Mouse (Mus musculus) limb, embryonic 13.5 days (tissue): Measurements from ENCODE around the gene Gpr142. TPM values are rescaled to one million over a fixed set of nuclear protein-coding genes. Genes with fewer than 3 reads are reported as not detected.
A peak's percentile ranks its signal among the peaks of the same experiment; 100 is the strongest.

Source experiments
- ATAC-seq: fragments of 200-750 bp; cut with Nextera tagmentation; 2 replicates; pipeline ENCODE4 v1.8.0; 2017; ENCODE audit warnings: low read depth, moderate number of reproducible peaks, moderate TSS enrichment; ENCODE audit not compliant: low FRiP score
- H3K27ac ChIP-seq: fragments of 300-500 bp; sonication (generic); 2 replicates; pipeline ENCODE4 v1.5.1; 2015; ENCODE audit warnings: inconsistent platforms, mild to moderate bottlenecking, moderate library complexity
- H3K27me3 ChIP-seq: fragments of 300-500 bp; sonication (generic); 2 replicates; pipeline ENCODE4 v1.6.1; 2015; ENCODE audit warnings: mild to moderate bottlenecking, inconsistent platforms
- H3K36me3 ChIP-seq: fragments of 300-500 bp; sonication (generic); 2 replicates; pipeline ENCODE4 v1.6.1; 2015; ENCODE audit warnings: inconsistent platforms, mild to moderate bottlenecking, moderate library complexity
- H3K4me1 ChIP-seq: fragments of 300-500 bp; sonication (generic); 2 replicates; pipeline ENCODE4 v1.6.1; 2015; ENCODE audit warnings: inconsistent platforms
- H3K4me2 ChIP-seq: fragments of 300-500 bp; sonication (generic); replicated peaks from 2 replicates; pipeline ENCODE4 v1.6.1; 2015; ENCODE audit warnings: inconsistent platforms, mild to moderate bottlenecking, moderate library complexity
- H3K4me3 ChIP-seq: fragments of 300-500 bp; sonication (generic); 2 replicates; pipeline ENCODE4 v1.5.1; 2015; ENCODE audit warnings: moderate library complexity, mild to moderate bottlenecking, inconsistent platforms
- H3K9ac ChIP-seq: fragments of 300-500 bp; sonication (generic); 2 replicates; pipeline ENCODE4 v1.6.1; 2015; ENCODE audit warnings: mild to moderate bottlenecking, inconsistent platforms
- H3K9me3 ChIP-seq: fragments of 300-500 bp; sonication (generic); 2 replicates; pipeline ENCODE4 v1.6.1; 2016; ENCODE audit warnings: inconsistent platforms
- WGBS: fragments of 180-500 bp; shearing (Covaris S2); methylation state at CpG from one replicate; pipeline ENCODE4 v1.1.7; 2015; 5-methylcytosine and 5-hydroxymethylcytosine counted together
- polyA plus RNA-seq: library from polyadenylated mRNA; unstranded; fragments of >200 nt; fragmentation: Nextera tagmentation; extraction: Ambion mirVana; gene quantifications from 2 replicates; pipeline ENCODE4 v1.2.1, GENCODE M21; 2015

Gene Gpr142
- polyA plus RNA-seq, 1 experiment from 2014 or later: not detected

DNA sequence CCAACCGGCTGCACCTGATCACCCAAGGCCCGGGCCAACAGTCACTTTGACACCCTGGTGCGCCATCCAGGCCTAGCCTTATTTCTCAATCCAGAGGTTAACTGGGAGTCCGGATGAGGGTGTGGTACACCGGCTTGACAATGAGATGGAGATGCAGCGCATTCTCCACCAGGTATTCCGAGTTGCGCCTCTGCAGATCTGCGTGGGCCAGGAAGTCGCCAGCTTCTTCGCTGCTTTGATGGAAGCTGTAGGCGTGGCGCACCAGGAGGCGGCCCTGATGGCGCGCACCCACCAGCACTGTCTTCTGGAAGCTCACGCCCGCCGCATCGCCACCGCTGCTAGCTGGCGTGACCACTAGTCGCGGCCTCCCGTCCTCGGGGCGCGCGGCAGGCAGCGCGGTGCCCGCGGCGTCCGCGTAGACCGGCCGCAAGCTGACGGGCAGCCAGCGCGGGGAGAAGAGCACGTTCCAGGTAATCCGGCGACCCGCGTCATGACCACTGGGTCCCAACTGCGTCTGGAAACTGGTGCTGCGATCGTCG lies 7.3 kb upstream of the Gpr142 start:
- H3K27ac ChIP-seq: no peak overlapping the region
- 3% methylated on average over 50 of the region's 50 CpGs for WGBS
- peak overlapping the region; percentile 58 for H3K9ac ChIP-seq
- H3K9me3 ChIP-seq: no peaks in the 10 kb centered on the region
- H3K4me3 ChIP-seq: peak overlapping the region; percentile 51
- H3K27me3 ChIP-seq: peaks cover 89% of the 10 kb centered on the region
- H3K4me2 ChIP-seq: peak overlapping the region; percentile 93
- H3K36me3 ChIP-seq: no peaks in the 10 kb centered on the region
- peaks cover 31% of the 10 kb centered on the region for H3K4me1 ChIP-seq
- ATAC-seq: no peak

DNA sequence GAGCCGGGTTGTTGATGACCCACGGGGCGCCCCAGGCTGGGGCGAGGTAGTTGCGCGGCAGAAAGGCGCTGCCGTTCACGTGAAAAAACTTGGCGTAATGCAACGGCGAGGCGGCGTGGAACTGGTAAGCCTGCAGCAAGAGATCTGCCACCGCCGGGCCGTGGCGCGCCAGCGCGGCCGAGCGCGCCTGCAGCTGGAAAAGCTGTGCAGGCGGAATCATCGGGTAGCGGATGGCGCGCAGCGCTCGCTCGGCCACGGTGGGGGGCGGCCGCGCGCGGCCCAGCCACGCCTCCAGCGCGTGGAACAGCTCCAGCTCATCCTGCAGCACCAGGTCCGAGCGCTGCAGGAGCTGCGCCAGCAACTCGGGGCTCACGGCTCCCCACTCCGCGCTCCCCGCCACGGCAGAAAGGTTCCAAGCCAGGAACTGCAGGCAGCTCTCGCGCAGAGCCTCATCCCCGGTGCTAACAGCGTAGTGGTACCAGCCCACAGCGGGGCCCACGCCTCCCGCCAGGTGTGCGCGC lies 6.8 kb upstream of the Gpr142 start:
- H3K27ac ChIP-seq: no peak overlapping the region
- peaks cover 84% of the 10 kb centered on the region for H3K27me3 ChIP-seq
- H3K36me3 ChIP-seq: no peaks in the 10 kb centered on the region
- peak overlapping the region; percentile 93 for H3K4me2 ChIP-seq
- peak overlapping the region; percentile 58 for H3K9ac ChIP-seq
- ATAC-seq: no peak
- no peaks in the 10 kb centered on the region for H3K9me3 ChIP-seq
- under 1% methylated on average over 59 of the region's 59 CpGs for WGBS
- H3K4me3 ChIP-seq: peak overlapping the region; percentile 51
- peaks cover 31% of the 10 kb centered on the region for H3K4me1 ChIP-seq

DNA sequence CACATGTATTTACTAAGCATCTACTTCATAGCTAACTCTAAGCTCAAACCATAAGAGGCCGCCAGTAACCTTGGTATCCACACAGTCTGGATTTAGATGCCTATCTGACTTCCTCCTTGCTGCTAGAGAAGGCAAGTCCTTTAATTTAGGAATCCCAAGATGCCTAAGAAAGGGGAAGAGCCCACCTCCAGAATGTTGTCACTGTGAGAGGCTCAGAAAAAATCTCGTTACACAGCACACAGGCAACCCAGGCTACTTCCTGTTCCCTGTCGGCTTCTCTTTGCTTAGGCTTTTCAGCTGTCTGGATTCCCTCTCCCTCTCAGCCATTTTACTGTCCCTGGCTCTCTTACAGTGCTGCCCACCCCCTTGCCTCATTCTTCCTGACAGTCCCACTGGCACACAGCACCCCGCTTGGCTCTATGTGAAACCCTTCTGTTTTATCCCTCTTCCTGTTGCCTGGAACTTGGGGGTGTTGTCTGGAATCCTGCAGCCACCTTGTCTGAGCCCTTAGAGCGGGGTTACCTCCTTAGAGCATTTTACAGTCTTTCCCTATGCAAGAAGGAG lies 5.7 kb upstream of the Gpr142 start:
- no peak overlapping the region for H3K4me3 ChIP-seq
- H3K9me3 ChIP-seq: no peaks in the 10 kb centered on the region
- no peak overlapping the region for H3K4me2 ChIP-seq
- peaks cover 31% of the 10 kb centered on the region for H3K4me1 ChIP-seq
- H3K36me3 ChIP-seq: no peaks in the 10 kb centered on the region
- ATAC-seq: no peak
- H3K27ac ChIP-seq: no peak overlapping the region
- H3K9ac ChIP-seq: no peak overlapping the region
- WGBS: 43% methylated on average over 5 of the region's 5 CpGs
- H3K27me3 ChIP-seq: peaks cover 74% of the 10 kb centered on the region

DNA sequence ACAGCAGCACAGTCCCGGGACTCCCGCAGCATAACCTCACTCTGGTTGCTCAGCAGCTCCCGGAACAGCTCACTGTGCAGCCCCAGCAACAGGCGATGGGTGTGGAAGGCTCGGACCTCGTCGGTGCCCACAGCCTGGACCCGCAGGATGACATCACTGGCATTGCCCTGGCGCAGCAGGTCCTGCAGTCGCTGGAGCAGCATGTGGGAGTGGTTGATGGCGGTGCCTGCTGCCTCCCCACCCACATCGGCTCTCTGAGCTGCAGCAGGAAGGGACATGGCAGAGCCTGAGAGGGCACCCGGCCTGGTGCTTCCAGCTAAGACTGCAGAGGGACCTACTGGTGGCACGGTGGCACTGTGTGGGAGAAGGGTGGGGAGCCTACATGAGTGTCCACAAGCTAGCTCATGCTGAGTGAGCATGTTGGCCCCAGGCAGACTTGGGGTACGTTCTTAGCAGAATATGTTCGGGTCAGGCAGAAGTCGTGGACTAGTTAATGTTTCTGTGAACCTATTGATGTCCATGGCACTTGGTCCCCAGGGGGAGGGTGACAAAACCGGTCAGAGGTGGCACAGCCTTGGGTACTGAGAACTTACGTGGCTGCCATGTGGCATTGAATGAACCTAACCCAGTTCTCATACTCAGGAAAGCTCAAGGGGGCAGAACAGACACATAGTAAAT lies 4.7 kb upstream of the Gpr142 start:
- Histone ChIP-seq H3K27ac (no peak overlapping the region), H3K4me1 (peaks cover 31% of the 10 kb centered on the region), H3K36me3 (no peaks in the 10 kb centered on the region), H3K4me2 (no peak overlapping the region), H3K4me3 (no peak overlapping the region), H3K9me3 (no peaks in the 10 kb centered on the region), H3K27me3 (peaks cover 65% of the 10 kb centered on the region), H3K9ac (no peak overlapping the region)
- WGBS: 65% methylated on average over 19 of the region's 19 CpGs
- ATAC-seq: no peak

DNA sequence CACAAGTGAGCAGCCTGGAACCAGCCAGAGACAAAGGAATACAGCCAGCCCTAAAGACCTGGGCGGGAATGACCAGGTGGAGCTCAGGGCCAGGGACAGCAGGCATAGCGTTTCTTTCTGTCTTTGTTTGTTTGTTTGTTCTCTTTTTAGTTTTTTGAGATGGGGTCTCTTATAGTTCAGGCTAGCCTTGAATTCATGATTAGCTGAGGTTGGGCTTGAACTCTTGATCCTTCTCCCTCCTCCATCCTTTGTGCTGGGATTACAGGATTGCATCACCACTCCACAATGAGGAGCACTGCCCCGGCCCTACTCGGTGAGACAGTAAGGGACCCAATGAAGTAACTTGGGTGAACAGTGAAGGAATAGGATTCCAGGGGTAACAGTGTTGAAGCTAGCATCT lies 4.0 kb upstream of the Gpr142 start:
- 51% methylated on average over 4 of the region's 4 CpGs for WGBS
- H3K4me3 ChIP-seq: no peak overlapping the region
- no peak overlapping the region for H3K9ac ChIP-seq
- H3K36me3 ChIP-seq: no peaks in the 10 kb centered on the region
- no peaks in the 10 kb centered on the region for H3K9me3 ChIP-seq
- H3K4me2 ChIP-seq: peak overlapping the region; percentile 67
- H3K27ac ChIP-seq: no peak overlapping the region
- ATAC-seq: no peak
- H3K4me1 ChIP-seq: peaks cover 28% of the 10 kb centered on the region
- H3K27me3 ChIP-seq: peaks cover 59% of the 10 kb centered on the region

DNA sequence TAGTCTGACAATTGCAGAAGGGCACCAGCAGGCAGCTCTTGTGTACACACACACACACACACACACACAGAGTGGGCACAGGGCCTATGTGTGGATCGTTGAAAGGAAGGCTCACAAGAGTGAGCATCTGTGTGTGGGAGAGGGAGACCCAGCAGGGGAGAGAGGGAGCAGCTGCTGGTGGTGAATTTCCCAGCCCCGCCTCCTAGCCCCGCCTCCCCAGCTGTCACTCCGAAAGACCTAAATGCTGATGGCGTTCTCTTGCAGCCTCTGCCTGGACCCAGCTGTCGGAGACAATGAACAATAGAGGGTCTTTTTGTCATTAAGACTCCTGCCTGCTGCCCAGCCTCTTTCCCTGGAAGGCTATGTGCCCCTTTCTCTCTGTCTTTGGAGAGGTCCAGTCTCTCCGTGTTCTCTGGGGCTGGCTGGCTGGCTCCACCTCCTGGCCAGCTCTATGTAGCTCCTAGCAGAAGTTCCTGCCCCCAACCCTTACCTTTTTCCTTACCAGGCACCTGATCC lies 3.4 kb upstream of the Gpr142 start:
- ATAC-seq: peak; percentile 78
- Histone ChIP-seq H3K4me2 (peak overlapping the region; percentile 67), H3K27ac (0 out of 2 replicates have a peak overlapping the region, but pooled peaks have one; percentile 3), H3K9ac (peak overlapping the region; percentile 40; the same call in 1 of the 2 replicates), H3K27me3 (peaks cover 53% of the 10 kb centered on the region), H3K36me3 (no peaks in the 10 kb centered on the region), H3K4me1 (peaks cover 28% of the 10 kb centered on the region), H3K4me3 (peak overlapping the region; percentile 39), H3K9me3 (no peaks in the 10 kb centered on the region)
- 1% methylated on average over 7 of the region's 7 CpGs for WGBS

DNA sequence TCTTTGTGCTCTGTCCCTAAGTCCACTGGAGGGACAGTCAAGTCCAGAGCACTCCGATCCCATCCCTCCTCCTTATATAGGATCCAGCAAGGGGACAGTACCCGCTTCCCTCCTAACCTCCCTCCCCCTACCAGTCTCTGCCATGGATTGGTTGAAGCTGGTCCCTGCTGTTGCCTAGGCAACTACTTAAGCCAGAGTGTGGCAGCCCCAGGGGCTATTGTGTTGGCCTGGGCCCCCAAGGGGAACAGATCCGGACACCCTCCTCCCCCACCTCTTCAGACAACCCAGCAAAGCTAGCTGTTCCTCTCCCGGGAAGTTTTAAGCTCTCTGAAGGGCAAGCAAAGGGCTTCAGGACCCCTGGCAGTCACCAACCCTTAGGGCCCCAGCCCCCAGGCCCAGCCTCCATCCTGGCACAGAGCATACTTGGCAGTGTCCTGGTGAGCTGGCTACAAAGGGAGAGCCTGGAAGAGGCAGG lies 2.8 kb upstream of the Gpr142 start, which contains the start of gene Btbd17:
TSS of gene Btbd17 (minus strand) at position 98 of the 475 bp plus-strand sequence.
- Histone ChIP-seq H3K9me3 (no peaks in the 10 kb centered on the region), H3K4me2 (peak within 1 kb of the TSS; percentile 67), H3K4me1 (peaks cover 28% of the 10 kb centered on the region), H3K36me3 (no peaks in the 10 kb centered on the region), H3K27me3 (peaks cover 47% of the 10 kb centered on the region), H3K9ac (peak within 1 kb of the TSS; percentile 40), H3K27ac (0 out of 2 replicates have a peak within 1 kb of the TSS, but pooled peaks have one; percentile 3), H3K4me3 (peak within 1 kb of the TSS; percentile 39)
- 4% methylated on average over 4 of the region's 4 CpGs for WGBS
- peak; percentile 25; the same call in 1 of the 2 replicates for ATAC-seq

DNA sequence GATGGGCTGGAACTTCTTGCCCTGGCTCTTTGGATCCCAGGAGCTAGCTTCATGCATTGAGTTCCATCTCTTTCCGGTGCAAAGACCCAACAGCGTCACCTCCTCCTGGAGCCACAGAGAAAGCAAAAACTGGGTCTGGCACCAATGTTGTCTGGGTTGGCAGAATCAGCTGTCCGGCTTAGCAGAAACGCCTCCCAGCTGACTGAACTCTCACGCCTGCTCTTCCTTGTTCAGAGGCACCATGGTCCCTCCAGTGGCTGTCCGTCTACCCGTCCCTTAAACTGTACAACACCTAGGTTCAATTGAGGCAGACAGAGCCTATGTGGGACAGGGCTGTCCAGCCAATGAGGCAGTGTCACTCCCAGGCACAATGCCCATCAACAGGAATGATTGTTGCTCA lies 1.5 kb upstream of the Gpr142 start:
- no peaks in the 10 kb centered on the region for H3K9me3 ChIP-seq
- WGBS: 90% methylated on average over 7 of the region's 7 CpGs
- ATAC-seq: no peak
- H3K4me3 ChIP-seq: no peak overlapping the region
- H3K36me3 ChIP-seq: no peaks in the 10 kb centered on the region
- H3K4me1 ChIP-seq: peaks cover 17% of the 10 kb centered on the region
- no peak overlapping the region for H3K27ac ChIP-seq
- peaks cover 34% of the 10 kb centered on the region for H3K27me3 ChIP-seq
- no peak overlapping the region for H3K9ac ChIP-seq
- no peak overlapping the region for H3K4me2 ChIP-seq

DNA sequence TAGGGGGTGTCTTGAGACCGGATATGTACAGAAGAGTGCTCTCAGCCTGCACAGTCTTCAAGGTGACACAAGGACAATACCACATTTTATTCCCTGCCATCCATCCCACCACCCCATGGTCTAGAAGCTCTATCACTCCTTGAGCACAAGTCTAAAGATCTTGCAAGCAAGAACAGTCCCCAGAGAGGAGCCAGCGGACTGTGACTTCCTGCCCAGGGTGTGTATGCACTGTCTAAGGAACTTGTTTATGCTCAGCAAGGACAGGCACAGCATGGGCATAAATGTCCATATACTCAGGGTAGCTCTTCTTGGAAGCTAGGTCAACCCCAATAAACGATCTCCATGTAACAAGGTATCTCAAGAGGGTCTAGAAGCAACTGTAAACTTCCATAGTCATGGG lies 743 bp upstream of the Gpr142 start:
- H3K4me2 ChIP-seq: no peak overlapping the region
- no peak for ATAC-seq

DNA sequence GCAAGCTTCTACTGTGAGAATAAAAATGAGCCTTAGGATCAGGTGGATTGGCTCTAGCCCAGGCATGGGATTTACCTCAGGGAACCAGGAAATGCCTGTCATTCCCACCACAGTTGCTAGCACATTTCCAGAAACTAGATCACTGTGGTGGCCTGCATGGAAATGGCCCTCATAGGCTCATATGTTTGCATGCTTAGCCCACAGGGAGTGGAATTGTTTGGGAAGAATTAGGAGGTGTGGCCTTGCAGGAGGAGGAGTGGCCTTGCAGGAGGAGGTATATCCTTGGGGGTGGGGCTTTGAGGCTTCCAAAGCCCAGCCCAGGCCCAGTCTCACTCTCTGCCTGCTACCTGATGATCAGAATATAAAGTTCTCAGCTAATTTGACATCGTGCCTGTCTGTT lies 3.2 kb downstream of the Gpr142 start:
- no peak for ATAC-seq
- H3K4me2 ChIP-seq: no peak overlapping the region
- H3K27me3 ChIP-seq: 0 out of 2 replicates have a peak, but pooled peaks cover 2% of the 10 kb centered on the region
- H3K9ac ChIP-seq: no peak overlapping the region
- H3K4me3 ChIP-seq: no peak overlapping the region
- no peaks in the 10 kb centered on the region for H3K36me3 ChIP-seq
- H3K9me3 ChIP-seq: no peaks in the 10 kb centered on the region
- 88% methylated on average over 1 of the region's 1 CpGs for WGBS
- peaks cover 9% of the 10 kb centered on the region; the same call in 1 of the 2 replicates for H3K4me1 ChIP-seq
- no peak overlapping the region for H3K27ac ChIP-seq

More for the DNA sequence above, 743 bp upstream of the Gpr142 start:
- H3K36me3 ChIP-seq: no peaks in the 10 kb centered on the region
- H3K27ac ChIP-seq: no peak overlapping the region
- H3K4me3 ChIP-seq: no peak overlapping the region
- 83% methylated on average over 3 of the region's 3 CpGs for WGBS
- no peaks in the 10 kb centered on the region for H3K9me3 ChIP-seq
- H3K9ac ChIP-seq: no peak overlapping the region
- H3K4me1 ChIP-seq: peaks cover 18% of the 10 kb centered on the region
- H3K27me3 ChIP-seq: peaks cover 26% of the 10 kb centered on the region

DNA sequence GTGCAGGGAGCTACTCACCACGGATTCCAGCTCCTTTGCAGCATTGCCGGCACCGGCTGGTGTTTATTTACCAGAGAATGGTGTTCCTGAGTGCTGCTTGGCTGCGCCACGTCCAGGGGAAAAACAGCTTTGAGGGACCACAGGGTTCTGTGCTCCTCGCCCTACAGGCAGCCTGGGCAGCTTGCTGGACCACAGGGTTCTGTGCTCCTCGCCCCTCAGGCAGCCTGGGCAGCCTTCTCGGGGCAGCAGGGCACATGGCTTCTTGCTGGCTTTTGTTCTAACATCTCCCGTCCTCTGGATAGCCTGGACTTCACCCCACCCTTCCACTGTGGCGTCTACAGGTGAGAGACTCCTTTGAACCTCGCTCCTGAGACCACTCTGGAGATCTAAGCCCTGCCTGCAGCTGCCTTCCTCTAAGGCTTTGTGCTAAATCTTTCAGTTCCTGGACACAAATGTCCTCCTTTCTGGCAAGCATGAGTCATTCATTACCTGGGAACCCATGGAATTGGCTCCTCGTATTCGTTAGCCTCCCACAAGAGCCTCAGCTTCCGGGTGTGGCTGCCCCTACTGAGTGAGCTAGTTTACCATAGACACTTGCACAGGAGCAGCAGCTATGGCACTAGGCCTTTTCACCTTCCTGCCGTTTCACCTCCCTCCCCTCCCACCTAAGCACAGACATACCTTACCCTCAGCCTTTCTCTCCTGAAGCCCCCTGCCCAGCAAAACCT lies 4.0 kb downstream of the Gpr142 start:
- Histone ChIP-seq H3K4me2 (no peak overlapping the region), H3K9me3 (no peaks in the 10 kb centered on the region)

More for the DNA sequence above, 4.0 kb downstream of the Gpr142 start:
- Histone ChIP-seq H3K36me3 (no peaks in the 10 kb centered on the region), H3K27ac (no peak overlapping the region; the same call in 1 of the 2 replicates), H3K9ac (no peak overlapping the region), H3K4me1 (peaks cover 14% of the 10 kb centered on the region), H3K27me3 (0 out of 2 replicates have a peak, but pooled peaks cover 2% of the 10 kb centered on the region), H3K4me3 (no peak overlapping the region)
- WGBS: 49% methylated on average over 15 of the region's 15 CpGs
- no peak for ATAC-seq
